Mouse (Mus musculus) cerebellum, adult 8-10 months (tissue): ENCODE measurements around the gene Maco1.

Source experiments
- DNase-seq: peaks from one replicate; pipeline ENCODE4 v3.0.0; 2022

Maco1 gene

DNA sequence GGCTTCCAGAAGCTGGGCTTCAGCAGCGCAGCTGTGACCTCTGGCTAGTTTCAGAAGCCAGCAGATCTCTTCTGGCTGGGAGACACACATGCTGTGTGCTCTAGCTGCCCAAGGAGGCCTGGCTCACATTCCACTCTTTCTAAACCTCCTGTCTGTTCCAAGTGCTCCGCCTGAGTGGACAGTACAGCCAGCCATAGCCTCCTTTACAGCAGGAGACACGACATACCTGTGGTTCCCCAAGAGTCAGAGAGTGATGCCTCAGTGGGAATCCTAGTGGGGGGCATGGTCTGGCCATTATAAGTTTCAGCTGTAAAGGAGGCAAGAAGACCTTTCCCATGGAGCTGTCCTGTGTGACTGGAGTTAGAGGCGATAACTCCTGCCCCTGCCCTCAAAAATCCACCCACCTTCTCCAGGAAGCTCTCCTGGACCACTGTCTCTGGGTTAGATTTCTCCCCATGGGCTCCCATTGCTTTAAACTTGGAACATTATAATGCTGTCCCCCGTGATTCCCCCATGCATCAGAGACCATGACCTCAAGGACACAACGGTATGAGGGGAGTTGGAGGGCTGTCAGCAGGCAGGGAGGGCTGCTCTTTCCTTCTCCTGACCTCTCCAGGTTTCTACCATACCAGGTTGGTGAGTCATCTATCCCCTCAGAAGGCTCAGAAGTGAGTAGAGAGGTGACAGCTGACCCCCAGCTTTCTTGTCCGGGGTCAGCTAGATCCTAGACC, 83.9 kb downstream of the Maco1 start:
- peak; percentile 48 for DNase-seq

DNA sequence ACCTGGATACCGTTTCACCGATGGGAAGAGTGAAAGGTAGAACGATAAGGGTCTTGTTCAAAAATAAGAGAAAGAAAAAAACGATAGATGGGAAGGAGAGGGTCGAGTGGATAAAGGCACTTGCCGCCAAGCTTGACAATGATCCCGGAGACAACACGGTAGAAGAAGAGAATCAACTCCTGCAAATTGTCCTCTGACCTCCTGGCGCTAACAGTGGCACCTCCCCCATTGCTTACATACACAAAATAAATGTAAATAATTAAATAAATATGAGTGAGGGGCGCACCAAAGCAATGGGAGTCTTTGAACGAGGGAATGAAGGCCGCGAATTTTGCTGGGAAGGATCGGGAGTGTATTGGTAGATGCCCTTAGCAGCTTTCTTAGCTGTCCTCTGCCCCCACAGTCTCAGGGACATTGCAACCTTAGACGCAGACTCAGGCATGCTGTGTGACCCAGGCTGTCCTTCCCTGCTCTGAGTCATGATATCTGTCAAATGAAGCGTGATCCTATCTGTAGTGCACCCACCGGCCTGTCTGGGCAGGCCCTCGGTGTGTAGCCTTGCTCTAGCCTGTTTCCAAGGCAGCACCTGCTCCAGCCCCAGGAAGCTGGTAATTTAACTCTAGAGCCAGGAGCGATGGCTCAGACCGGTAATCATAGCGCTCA, 84.8 kb downstream of the Maco1 start:
- peak; percentile 69 for DNase-seq

DNA sequence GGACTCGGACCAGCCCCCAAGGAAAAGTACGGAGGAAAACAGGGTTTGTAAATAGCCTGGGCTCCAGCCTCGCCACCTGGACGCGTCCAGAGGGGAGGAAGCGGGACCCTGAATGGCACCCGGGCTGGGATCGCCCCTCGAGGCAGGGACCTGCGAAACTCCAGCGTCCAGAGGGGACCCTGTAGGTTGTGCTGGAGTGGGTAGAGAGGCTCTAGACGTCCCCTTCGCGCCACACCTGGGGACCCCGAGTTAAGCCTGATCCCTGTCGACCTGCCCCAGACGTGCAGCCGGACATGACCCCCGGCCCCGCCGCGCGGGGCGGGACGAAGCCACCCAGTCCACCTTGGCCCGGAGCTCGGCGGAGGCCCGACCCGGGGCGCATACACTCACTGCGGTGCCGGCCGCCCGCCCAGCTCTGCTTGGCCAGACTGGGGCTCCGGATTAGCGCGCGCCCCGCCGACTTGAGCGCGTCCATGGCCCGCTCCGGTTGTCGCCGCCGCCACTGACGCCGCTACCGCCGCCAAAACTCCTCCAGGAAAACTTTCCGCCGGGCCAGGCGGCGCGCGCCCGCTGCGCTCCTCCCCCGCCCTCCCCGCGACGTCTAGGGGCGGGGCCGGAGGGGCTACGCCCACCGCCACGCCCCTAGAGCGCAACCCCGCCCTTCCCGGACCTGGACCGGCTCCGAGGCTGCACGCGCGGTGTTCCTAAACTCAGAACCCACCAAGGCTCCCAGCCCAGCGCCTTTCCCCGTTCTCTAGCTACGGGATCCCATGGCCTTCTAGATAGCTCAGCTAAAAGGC, 85.5 kb downstream of the Maco1 start, which contains the start of gene Ldlrap1:
TSS of gene Ldlrap1 (minus strand) at position 599 of the 800 bp plus-strand sequence.
- DNase-seq: peak; percentile 75

DNA sequence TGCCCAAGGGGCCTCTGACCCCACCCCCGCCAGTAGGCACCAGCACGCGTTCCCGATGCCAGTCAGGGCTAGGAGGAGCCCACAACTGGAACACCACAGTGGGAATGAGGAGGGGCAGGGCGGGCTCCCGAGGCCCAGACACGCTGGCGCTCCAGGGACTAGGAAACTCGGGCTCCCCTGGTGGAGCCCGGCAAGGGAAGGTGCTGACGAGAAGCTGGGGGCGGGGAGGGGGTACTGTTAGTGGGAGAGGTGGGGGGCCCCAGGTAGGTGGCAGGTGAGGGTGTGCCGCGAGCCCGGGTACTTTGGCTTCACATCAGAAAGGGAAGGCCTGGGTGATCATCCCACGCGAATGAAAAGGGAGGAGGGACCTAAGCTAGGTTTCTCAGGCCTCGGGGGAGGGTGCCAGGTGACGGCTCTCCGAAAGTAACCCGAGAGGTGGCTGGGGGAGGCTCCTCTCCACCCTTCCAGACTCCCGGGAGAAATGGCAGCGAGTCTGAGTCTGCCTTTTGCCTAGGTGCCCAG, 86.2 kb downstream of the Maco1 start:
- DNase-seq: peak; percentile 59

DNA sequence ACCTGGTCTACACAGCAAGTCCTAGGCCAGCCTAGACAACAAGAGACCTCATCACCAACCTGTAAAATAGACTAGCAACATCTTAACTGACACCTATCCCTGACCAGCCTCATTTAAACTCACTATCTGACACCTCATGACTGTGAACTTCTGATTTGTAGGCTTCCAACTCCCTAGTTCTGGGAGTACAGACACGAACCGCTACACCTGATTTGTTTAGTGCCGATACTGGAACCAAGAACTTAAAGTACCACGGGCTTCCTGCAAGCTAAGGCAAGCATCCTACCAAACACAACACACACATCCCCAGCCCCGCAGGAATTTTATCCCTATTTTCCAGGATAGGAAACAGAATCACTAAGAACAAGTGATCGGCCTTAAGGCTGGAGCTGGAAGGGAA, 86.9 kb downstream of the Maco1 start:
- DNase-seq: no peak

DNA sequence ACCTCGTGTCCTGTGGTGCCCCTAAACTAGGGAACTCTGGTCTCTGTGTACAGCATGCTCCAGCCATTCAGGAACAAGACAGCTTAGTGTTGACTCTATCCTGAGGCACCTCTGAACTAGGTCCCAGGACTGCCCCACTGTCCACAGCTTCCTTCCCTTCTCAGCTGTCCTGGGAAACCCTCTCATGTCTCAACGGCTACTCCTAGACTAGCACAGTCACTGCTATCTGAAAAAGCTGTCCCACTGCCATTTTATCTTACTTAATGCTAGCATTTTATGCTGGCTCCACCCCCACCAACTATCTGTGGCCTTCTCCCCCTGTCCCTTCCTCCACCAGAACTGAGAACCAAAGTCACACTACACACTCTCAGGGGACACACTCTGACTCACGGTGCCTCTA, 88.8 kb downstream of the Maco1 start:
- no peak for DNase-seq

DNA sequence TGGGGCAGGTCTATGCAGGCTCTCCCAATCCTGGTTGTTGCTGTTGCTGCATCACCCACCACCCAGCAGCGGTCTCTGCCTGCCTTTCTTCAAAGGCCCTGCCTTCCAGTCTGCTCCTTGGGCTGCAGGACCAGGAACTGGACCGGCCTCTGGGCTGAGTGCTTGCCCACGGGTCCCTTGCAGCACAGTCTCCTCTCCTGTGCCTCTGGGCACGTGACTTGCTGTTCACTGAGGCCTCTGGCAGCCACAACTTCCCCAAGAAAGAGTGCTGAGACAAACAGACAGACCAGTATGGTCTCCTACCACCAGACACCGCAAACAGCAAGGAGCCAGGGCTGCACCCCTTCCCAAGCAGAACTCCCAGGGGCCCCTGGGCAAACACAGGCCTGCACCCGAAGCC, 90.8 kb downstream of the Maco1 start:
- no peak for DNase-seq

DNA sequence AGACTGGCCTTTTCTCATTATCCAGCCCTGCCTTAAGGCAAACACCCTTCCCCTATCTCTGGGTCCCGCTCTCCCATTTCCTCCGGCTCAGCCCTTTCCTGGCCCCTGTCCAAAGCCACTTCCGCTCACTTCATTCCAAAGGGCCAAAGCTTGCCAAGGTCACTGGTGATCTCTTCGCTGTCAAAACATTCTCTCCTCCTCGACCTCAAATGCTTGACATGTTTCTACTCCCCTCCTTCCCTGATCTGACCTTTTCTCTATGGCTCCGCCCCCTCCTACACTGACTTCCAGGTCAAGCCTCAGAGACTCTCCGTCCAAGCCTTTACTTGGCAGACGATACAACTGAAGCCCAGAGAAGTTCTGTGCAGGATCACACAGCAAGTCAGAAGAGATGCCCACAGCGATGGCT, 92.3 kb downstream of the Maco1 start:
- no peak for DNase-seq

DNA sequence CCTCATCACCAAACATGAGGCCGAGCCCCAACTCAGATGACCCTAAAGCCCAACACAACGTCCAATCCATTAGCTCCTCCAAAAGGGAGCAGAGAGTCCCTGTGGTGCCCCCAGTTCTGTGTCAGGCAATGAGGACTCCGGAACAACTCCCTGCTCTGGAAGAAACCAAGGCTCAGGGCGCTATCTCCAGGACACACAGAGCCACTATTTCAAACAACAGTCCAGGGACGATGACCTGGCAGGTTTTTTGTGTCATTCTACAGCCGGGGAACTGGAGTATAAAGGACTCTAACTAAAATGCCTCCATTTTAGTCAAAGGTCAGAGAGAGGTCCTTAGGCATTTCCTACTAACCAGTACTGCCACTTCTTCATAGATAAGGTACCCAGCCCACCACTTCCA, 92.9 kb downstream of the Maco1 start:
- DNase-seq: no peak

DNA sequence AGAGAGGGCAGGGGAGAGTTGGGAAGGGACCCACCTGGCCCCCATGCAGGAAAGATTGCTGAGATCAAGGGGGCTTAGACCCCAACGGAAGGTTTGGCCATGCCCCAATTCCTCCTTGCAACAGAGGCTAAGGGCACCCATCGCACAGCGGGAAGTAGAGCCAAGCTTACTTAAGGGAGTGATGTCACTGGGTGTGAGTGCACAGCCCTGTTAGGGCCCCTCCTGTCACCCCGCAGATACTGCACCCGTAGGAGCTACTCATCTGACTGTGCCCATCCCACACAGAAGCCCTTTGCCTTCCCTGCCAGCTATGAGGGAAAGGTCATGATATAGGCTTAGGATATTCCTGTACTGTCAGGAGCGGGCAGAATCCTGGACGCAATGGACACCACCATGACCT, 93.6 kb downstream of the Maco1 start:
- DNase-seq: no peak

DNA sequence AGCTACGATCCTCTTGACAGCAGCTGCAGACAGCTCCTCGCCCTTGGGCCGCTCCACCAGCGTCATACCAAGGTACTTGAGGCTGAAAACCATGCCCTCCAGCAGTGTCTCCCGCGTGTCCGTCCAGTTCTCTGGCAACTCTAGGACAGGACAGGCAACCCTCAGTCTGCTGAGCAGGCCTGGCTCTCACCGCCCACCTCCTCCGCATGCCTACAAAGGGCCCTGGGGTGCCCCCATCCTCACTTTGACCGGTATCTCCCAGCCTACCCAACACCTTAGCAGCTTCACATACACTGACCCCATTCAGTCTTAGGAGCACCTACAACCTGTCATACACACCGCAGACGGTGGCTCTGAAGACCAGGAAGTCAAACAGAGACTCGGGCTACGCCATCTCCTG, 94.2 kb downstream of the Maco1 start:
- no peak for DNase-seq

DNA sequence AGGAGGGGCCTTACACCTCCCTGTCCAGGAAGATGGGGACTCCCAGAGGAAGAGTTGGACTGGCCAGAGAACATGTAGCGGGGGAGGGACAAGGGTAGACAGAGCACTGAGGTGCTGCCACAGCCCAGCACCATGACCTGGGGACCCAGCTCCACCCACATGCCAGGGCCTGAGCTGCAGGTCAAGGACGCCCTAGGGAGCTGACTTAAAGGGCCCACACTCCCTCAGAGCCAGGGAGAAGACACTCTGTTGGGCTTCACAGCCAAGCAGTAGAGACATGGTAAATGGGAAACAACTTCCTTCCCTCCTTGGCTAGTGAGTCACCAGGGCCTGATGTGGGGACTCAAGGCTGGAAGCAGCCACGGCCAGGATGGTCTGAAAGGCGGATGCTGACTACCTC, 94.8 kb downstream of the Maco1 start:
- no peak for DNase-seq

DNA sequence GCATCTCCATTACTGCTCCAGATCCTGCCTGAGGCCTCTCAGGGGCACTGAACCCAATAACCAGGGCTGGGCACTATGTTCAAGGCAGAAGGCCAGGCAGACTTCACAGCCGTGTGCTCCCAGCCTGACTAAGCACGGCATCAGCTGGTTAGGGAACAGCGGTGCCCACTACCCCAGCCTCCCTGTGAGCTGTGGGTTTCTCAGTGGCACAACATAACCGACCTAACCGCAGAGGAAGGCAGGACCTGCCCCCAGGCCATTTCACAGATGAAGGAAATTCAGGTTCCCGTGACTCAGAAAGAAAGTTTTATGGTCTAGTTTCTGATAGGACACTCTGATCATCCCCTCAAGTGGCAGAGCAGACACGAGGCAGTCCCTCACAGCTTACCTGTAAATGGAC, 96.2 kb downstream of the Maco1 start:
- no peak for DNase-seq

DNA sequence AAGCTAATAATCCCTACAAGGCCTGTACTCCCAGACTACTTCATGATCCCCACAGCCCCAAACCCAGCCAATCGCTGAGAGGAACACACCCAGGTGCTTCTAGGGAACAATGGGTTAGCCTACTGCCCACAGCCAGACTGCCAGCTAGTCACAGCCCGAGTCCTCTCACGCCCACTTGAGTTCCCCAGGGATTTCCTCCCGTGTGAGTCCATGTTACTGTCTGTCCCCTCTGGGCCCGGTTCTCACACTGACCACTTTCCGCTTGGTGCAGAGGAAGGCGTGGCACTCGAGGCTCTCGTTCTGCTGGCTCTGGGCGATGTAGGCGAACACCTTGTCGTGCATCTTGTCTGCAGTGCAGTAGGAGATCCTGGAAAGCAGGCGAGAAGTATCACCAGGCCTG, 98.2 kb downstream of the Maco1 start:
- no peak for DNase-seq

DNA sequence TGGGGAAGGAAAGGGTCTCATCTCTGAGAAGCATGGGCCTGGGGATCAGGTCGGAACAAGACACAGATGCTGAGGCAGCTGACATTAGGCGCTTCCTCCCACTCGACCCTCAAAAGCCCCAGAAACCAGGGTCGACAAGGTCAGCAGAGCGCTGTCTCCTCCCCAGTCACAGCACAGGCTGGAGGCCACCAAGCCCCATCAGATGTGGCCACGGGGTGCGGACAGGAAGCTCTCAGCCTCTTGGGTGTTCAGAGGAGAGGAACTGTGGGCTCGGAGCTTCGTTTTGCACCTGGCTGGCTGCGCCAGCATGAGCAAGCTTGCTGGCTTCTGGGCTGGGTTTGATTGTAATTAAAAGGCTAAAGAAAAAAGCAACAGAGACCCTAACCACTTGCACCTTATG, 98.8 kb downstream of the Maco1 start:
- no peak for DNase-seq

DNA sequence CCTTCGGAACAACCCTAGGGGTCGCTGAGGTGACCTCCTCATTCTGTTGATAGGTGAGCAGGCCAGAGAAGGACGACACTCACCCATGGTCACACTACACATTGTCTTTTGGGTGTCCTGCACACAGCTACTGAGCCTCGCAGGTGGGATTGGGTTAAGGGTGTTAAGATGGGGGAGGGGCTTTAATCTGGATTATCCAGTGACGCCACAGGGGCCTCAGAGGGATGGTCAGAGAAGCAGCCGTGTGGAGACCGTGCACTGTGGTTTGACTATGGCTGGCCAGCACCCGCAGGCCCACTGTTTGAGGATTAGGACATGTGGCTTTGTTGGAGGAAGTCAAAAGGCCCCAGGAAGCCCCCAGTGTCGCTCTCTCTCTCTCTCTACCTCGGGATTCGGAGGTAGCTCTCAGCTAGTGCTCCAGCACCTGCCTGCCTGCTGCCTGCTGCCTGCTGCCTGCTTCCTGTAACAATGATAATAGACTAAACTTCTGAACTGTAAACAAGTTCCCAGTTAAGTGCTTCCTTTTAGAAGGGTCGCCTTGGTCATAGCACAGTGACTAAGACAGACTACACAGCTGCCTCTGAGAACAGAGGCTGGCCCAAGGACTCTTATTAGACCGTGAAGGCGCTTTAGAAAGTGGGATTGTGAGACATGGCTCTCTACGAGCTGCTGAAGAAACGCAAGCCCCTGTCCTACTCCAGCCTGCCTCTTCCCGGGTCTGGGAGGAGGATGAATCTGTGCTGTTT, 99.5 kb downstream of the Maco1 start:
- DNase-seq: no peak

DNA sequence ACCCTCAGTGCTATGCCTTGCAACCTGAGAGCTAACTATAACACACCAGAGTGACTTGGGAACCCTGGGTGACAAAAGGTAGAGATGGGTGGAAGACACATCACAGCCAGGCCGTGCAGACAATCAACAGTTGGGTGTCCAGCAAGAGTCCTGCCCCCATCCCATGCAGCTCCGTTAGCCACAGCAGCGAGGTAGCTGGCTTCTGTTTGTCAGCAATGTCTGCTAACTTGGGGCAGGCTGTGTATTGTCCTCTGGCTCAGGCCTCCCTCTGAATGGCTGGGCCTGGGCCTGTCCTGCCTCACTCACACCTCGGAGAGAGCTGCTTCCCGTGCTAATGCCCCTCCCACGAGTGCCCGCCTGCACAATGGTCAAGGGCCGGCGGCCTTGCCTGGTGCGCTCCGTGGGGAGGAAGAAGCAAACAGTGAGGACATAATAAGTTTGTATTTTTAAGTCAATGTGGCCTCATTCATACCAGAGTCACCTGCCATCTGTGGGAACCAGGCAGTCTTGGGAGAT, 100.2 kb downstream of the Maco1 start:
- no peak for DNase-seq
